Mouse (Mus musculus): Measurements from ENCODE around the gene Kctd20. TPM values are rescaled to one million over a fixed set of nuclear protein-coding genes. Genes with fewer than 3 reads are reported as not detected.
A peak's percentile ranks its signal among the peaks of the same experiment; 100 is the strongest.

Gene Kctd20
- polyA plus RNA-seq, 1 experiment, result 81.5 TPM

GRCm38 (mm10) chr17:28936622-28937345 is 15.0 kb upstream of the Kctd20 start:
- Histone ChIP-seq H3K4me1 (ENCODE audit: control insufficient read depth, insufficient read depth, low read length) (no peaks in the 10 kb centered on the region; the same call in 1 of the 2 replicates), H3K4me3 (replicated peaks; ENCODE audit: control insufficient read depth, low read depth, low read length) (no peak overlapping the region), H3K27ac (ENCODE audit: control insufficient read depth, insufficient read depth, low read depth, low read length, poor library complexity) (no peak overlapping the region)
- WGBS, result 68% methylated on average over 10 of the region's 10 CpGs
- TF ChIP-seq POLR2A (IDR thresholded peaks at IDR 0.05; ENCODE audit: borderline replicate concordance, control insufficient read depth, low read depth, low read length), result no peak
- TF ChIP-seq CTCF (IDR thresholded peaks at IDR 0.05; ENCODE audit: control insufficient read depth, insufficient read depth, low read length), result peak; percentile 87

GRCm38 (mm10) chr17:28940776-28941555 is 10.8 kb upstream of the Kctd20 start:
- Histone ChIP-seq H3K27ac (ENCODE audit: control insufficient read depth, insufficient read depth, low read depth, low read length, poor library complexity) (no peak overlapping the region; the same call in none of the 2 replicates), H3K4me3 (replicated peaks; ENCODE audit: control insufficient read depth, low read depth, low read length) (no peak overlapping the region), H3K4me1 (ENCODE audit: control insufficient read depth, insufficient read depth, low read length) (no peaks in the 10 kb centered on the region; the same call in 1 of the 2 replicates)
- TF ChIP-seq POLR2A (IDR thresholded peaks at IDR 0.05; ENCODE audit: borderline replicate concordance, control insufficient read depth, low read depth, low read length) (no peak), CTCF (IDR thresholded peaks at IDR 0.05; ENCODE audit: control insufficient read depth, insufficient read depth, low read length) (no peak)
- WGBS, result 70% methylated on average over 25 of the region's 25 CpGs

- TF ChIP-seq CTCF (IDR thresholded peaks at IDR 0.05; ENCODE audit: control insufficient read depth, insufficient read depth, low read length) (no peak), POLR2A (IDR thresholded peaks at IDR 0.05; ENCODE audit: borderline replicate concordance, control insufficient read depth, low read depth, low read length) (peak; percentile 36; the same call in 1 of the 2 replicates)
- Histone ChIP-seq H3K4me1 (ENCODE audit: control insufficient read depth, insufficient read depth, low read length) (no peaks in the 10 kb centered on the region; the same call in 1 of the 2 replicates), H3K27ac (ENCODE audit: control insufficient read depth, insufficient read depth, low read depth, low read length, poor library complexity) (no peak overlapping the region), H3K4me3 (replicated peaks; ENCODE audit: control insufficient read depth, low read depth, low read length) (no peak overlapping the region)
- 65% methylated on average over 10 of the region's 11 CpGs for WGBS
Observed at GRCm38 (mm10) chr17:28942101-28942500, 9.6 kb upstream of the Kctd20 start.

GRCm38 (mm10) chr17:28943740-28944139 is 8.0 kb upstream of the Kctd20 start, which contains the start of gene Pxt1:
Pxt1 (minus strand) TSS chr17:28943840.
- WGBS, result 89% methylated on average over 7 of the region's 7 CpGs
- H3K4me1 ChIP-seq (ENCODE audit: control insufficient read depth, insufficient read depth, low read length), result no peaks in the 10 kb centered on the region; the same call in 1 of the 2 replicates
- H3K27ac ChIP-seq (ENCODE audit: control insufficient read depth, insufficient read depth, low read depth, low read length, poor library complexity), result no peak within 1 kb of the TSS
- TF ChIP-seq CTCF (IDR thresholded peaks at IDR 0.05; ENCODE audit: control insufficient read depth, insufficient read depth, low read length) (no peak), POLR2A (IDR thresholded peaks at IDR 0.05; ENCODE audit: borderline replicate concordance, control insufficient read depth, low read depth, low read length) (no peak)
- no peak within 1 kb of the TSS for H3K4me3 ChIP-seq (replicated peaks; ENCODE audit: control insufficient read depth, low read depth, low read length)

GRCm38 (mm10) chr17:28944481-28944880 is 7.3 kb upstream of the Kctd20 start:
- Histone ChIP-seq H3K4me3 (replicated peaks; ENCODE audit: control insufficient read depth, low read depth, low read length) (no peak overlapping the region), H3K4me1 (ENCODE audit: control insufficient read depth, insufficient read depth, low read length) (no peaks in the 10 kb centered on the region; the same call in 1 of the 2 replicates), H3K27ac (ENCODE audit: control insufficient read depth, insufficient read depth, low read depth, low read length, poor library complexity) (no peak overlapping the region)
- 74% methylated on average over 7 of the region's 7 CpGs for WGBS
- TF ChIP-seq CTCF (IDR thresholded peaks at IDR 0.05; ENCODE audit: control insufficient read depth, insufficient read depth, low read length) (no peak), POLR2A (IDR thresholded peaks at IDR 0.05; ENCODE audit: borderline replicate concordance, control insufficient read depth, low read depth, low read length) (no peak)

- WGBS, result 54% methylated on average over 19 of the region's 19 CpGs
- TF ChIP-seq POLR2A (IDR thresholded peaks at IDR 0.05; ENCODE audit: borderline replicate concordance, control insufficient read depth, low read depth, low read length) (peak; percentile 44; the same call in 1 of the 2 replicates), CTCF (IDR thresholded peaks at IDR 0.05; ENCODE audit: control insufficient read depth, insufficient read depth, low read length) (no peak)
- peak overlapping the region; percentile 83 for H3K27ac ChIP-seq (ENCODE audit: control insufficient read depth, insufficient read depth, low read depth, low read length, poor library complexity)
- H3K4me1 ChIP-seq (ENCODE audit: control insufficient read depth, insufficient read depth, low read length), result peaks cover 1% of the 10 kb centered on the region; the same call in 1 of the 2 replicates
- peak overlapping the region; percentile 52 for H3K4me3 ChIP-seq (replicated peaks; ENCODE audit: control insufficient read depth, low read depth, low read length)
Observed at GRCm38 (mm10) chr17:28947011-28947939, 4.5 kb upstream of the Kctd20 start.

DNA sequence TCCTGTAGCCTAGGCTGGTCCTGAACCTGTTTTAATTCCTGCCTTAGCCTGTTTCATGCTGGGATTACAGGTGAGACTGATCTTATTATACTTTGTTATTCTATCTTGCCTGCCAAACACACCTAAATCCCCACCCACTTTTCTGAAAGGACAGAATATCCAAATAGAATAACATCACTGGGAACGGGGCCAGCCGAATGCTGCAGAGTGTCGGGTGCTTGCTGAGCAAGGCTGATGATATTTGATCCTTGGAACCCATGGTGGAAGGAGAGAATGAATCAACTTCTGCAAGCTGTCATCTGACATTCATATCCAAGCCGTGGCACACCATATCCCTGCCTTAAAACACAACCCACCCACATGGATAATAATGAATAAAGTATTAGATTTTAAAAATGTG is 3.1 kb upstream of the Kctd20 start:
- TF ChIP-seq CTCF (IDR thresholded peaks at IDR 0.05; ENCODE audit: control insufficient read depth, insufficient read depth, low read length) (no peak), POLR2A (IDR thresholded peaks at IDR 0.05; ENCODE audit: borderline replicate concordance, control insufficient read depth, low read depth, low read length) (no peak)
- H3K4me3 ChIP-seq (replicated peaks; ENCODE audit: control insufficient read depth, low read depth, low read length), result no peak overlapping the region
- H3K4me1 ChIP-seq (ENCODE audit: control insufficient read depth, insufficient read depth, low read length), result peaks cover 1% of the 10 kb centered on the region; the same call in 1 of the 2 replicates
- 82% methylated on average over 4 of the region's 4 CpGs for WGBS
- H3K27ac ChIP-seq (ENCODE audit: control insufficient read depth, insufficient read depth, low read depth, low read length, poor library complexity), result no peak overlapping the region
